19 mouse cellular contexts compared by ENCODE assay signal in genomic region chr13:107013926-107014325, GRCm38 (mm10).
"Had no signal": no experiment of that assay in that cellular context is flagged by ENCODE, and none has a peak within 500 bp of the region (broad histone marks: within the 10 kb centered on the region; RNA-seq: fewer than 3 reads in every experiment).

No protein-coding gene starts in this region.

- H3K4me2 ChIP-seq: kidney, embryonic 15.5 days; limb, embryonic 12.5 days; limb, embryonic 15.5 days; lung, embryonic 14.5 days; midbrain, embryonic 12.5 days; midbrain, embryonic 15.5 days; neural tube, embryonic 12.5 days; neural tube, embryonic 15.5 days; stomach, embryonic 15.5 days had no signal

- H3K27ac ChIP-seq: kidney, embryonic 15.5 days; limb, embryonic 12.5 days; limb, embryonic 15.5 days; macrophage; midbrain, embryonic 12.5 days; midbrain, embryonic 15.5 days; neural tube, embryonic 12.5 days; neural tube, embryonic 15.5 days; stomach, embryonic 15.5 days had no signal

- H3K4me3 ChIP-seq: kidney, embryonic 15.5 days; limb, embryonic 12.5 days; limb, embryonic 15.5 days; midbrain, embryonic 12.5 days; midbrain, embryonic 15.5 days; neural tube, embryonic 12.5 days; neural tube, embryonic 15.5 days; stomach, embryonic 15.5 days had no signal

- ATAC-seq: lung, postnatal 0 days; midbrain, embryonic 15.5 days had no signal

- H3K4me1 ChIP-seq: neural tube, embryonic 12.5 days had no signal

- H3K9ac ChIP-seq: kidney, embryonic 15.5 days; limb, embryonic 12.5 days; limb, embryonic 15.5 days; lung, embryonic 14.5 days; midbrain, embryonic 12.5 days; midbrain, embryonic 15.5 days; neural tube, embryonic 12.5 days; neural tube, embryonic 15.5 days; stomach, embryonic 15.5 days had no signal

- DNase-seq: kidney, adult 11 months; kidney, adult 8-10 months; kidney, postnatal 10 days; kidney, postnatal 36 days; left cerebral cortex, postnatal 4 days; lung, embryonic 14.5 days; right cerebral cortex, postnatal 25 days; spleen, adult 18-20 months; thymus, postnatal 25 days had no signal

- H3K27me3 ChIP-seq: kidney, embryonic 15.5 days; limb, embryonic 12.5 days; limb, embryonic 15.5 days; midbrain, embryonic 12.5 days; midbrain, embryonic 15.5 days; neural tube, embryonic 12.5 days; neural tube, embryonic 15.5 days; stomach, embryonic 15.5 days had no signal

- H3K36me3 ChIP-seq: limb, embryonic 15.5 days; midbrain, embryonic 15.5 days; neural tube, embryonic 12.5 days; neural tube, embryonic 15.5 days had no signal

- H3K9me3 ChIP-seq: kidney, embryonic 15.5 days; limb, embryonic 12.5 days; limb, embryonic 15.5 days; midbrain, embryonic 12.5 days; midbrain, embryonic 15.5 days; neural tube, embryonic 12.5 days; neural tube, embryonic 15.5 days; stomach, embryonic 15.5 days had no signal
